Mouse (Mus musculus): ENCODE measurements at regions not wholly inside any gene's neighbourhood (a gene's known extent, or its start where the extent isn't known, plus 50 kb on each side); places are given as distances from the start of the nearest gene placed in this dataset.

- no peak for TF ChIP-seq CTCF (IDR thresholded peaks at IDR 0.05; ENCODE audit: extremely low read depth, insufficient read length, insufficient replicate concordance, low read depth, low read length)
- TF ChIP-seq POLR2A (IDR thresholded peaks at IDR 0.05; ENCODE audit: low read depth, low read length), result no peak
These were observed 119.6 kb upstream of the E2f7 start for GRCm38 (mm10) chr10:110625644-110626043.

All from small intestine, adult 2 months (tissue).